Mouse (Mus musculus): ENCODE data around the gene H2-Q2.
"Not testable (repeated sequence)": the region's sequence is repeated elsewhere in the genome, so short reads cannot be mapped to it uniquely, and the experiment has no call there.

H2-Q2 gene

DNA sequence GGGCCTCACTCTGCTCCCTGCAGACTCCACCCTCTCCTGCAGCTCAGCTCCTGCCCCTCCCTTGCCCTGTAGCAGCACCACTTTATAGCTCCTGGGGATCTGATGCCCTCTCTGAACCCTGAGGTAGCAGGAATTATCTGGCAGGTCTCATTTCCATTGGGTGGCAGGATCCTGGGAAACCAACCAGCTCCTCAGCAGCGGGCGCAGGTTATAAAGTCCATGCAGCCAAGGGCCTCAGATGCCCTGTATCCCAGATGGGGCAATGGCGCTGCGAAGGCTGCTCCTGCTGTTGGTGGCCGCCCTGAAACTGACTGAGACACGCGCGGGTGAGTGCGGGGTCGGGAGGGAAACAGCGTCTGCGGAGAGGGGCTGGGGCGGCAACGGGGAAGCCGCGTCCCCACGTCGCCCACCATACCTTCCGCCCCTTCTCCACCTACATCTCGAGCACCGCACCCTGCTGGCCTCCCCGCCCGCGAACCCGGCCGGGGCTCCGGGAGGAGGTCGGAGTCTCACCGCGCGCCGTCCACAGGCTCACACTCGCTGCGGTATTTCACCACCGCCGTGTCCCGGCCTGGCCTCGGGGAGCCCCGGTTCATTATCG lies at the start of gene H2-Q2:
H2-Q2 (plus strand) TSS at position 172 of the 601 bp plus-strand sequence.
- DNase-seq (ENCODE audit: low spot score), result no peak

DNA sequence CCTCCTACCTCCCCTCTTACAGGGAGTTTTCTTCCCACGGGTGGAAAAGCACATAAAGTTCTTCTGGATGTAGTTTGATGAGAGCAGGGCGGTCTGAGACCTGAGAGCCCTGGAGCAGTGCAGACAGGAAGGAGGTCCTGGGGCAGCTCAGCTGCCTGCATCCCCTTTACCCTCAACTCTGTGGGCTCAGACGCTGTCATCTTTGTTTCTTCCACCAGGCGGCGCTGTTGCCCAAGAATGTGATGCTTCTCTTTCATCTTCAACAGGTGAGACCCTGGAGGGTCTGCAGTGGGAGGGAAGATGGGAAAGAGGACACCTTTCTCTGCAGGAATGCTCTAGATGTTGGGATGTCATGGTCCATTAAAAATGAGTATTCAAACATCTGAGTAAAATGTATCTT lies 46.2 kb upstream of the H2-Q2 start:
- DNase-seq (ENCODE audit: low spot score), result not testable (repeated sequence)

DNA sequence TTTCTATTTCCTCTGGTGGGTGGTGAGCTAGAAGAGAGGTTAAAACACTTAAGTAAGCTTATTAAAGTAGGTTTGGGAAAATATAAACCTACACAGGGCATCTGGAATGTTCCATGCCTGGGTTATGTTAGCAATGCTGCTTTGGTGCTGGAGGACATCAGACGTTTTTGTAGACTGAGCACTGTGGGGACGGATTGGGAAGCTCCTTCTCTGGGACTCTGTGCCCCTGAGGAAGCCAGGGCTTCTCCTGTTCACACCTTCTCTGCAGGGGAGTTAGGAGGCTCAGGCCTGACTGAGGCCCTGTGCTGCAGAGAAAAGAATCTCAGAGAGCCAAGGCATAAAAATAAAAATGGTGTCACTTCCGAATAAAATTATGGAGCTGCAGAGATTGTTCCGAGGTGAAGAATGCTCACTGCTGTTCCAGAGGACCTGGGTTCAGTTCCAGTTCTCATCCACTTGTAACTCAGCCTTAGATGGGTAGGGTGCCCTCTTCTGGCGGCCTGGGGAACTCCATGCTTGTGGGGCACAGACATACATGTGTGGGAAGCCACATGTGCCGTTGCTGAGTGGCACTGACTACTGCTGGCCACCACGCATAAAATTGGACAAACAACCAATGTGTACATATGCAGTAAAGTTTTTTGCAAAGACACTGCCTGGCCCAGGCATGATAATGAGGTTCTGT lies 41.6 kb upstream of the H2-Q2 start:
- not testable (repeated sequence) for DNase-seq (ENCODE audit: low spot score)

DNA sequence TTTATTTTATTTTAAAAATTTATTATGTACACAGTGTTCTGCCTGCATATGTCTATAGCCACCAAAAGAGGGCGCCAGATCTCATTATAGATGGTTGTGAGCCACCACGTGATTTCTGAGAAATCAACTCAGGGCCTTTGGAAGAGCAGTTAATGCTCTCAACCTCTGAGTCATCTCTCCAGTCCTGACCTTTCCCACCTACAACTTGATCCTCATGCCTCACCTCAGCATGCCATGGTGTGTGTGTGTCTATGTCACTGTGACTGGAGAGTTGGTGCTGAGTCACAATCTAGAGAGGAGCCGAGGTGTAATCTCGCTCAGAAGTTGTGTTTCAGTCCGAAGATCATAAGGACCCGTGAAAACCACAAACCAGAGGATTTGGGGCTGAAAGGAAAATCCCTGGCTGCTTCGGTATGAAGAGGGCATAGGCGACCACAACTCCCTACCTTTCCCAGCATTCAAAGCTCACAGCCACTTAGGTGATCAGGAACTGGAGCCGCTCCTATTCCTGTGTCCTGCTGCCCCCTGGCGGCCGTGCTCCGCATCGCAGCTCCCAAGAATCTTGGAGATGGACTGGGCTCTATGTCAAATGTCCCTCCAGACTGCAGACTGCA lies 40.3 kb upstream of the H2-Q2 start:
- DNase-seq (ENCODE audit: low spot score), result peak; percentile 53

DNA sequence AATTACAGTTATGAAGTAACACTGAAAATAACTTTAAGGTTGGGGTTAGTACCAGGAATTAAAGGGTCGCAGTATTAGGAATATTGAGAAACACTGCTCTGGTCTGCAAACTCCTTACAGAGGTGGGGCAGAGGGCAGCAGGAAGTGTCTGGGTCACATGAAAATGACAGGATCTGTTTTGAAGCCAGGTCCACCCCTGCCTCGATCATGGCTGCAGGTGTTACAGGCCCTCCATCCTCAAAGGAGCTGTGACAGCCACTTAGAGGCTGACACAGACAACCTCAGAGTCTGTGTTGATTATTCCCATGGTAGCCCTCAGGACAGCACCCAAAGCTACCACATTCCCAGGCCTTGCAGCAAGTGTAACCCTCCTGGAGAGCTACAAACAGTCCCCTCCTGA lies 38.8 kb upstream of the H2-Q2 start:
- no peak for DNase-seq (ENCODE audit: low spot score)

DNA sequence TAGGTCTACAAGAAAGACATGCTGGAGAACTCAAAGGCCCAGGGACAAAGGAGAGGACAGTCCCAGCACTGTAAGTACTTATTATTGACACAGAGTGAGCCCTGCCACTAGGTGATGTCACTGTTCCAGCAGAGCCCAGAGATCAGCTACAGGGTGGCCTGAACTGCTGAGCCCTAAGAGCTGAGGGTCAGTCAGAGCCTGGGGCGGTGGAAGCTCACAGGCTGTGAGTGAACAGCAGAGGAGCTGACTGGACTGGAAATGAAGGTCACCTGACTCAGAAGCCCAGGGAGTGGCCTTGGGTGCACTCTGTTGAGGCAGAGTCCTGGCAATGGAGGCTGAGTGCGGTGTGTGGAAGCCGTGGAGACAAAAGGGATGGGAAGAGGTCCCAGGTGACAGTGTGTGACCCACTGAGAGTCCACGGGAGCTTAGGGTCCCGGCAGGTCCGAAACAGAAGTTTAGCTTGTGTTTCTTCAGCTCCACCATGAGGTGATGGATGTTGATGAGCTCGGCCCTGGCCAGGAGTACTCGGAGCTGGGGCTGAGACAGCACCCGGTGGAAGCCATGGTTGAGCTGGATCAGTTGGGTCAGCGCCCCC lies 38.2 kb upstream of the H2-Q2 start:
- peak; percentile 38 for DNase-seq (ENCODE audit: low spot score)

DNA sequence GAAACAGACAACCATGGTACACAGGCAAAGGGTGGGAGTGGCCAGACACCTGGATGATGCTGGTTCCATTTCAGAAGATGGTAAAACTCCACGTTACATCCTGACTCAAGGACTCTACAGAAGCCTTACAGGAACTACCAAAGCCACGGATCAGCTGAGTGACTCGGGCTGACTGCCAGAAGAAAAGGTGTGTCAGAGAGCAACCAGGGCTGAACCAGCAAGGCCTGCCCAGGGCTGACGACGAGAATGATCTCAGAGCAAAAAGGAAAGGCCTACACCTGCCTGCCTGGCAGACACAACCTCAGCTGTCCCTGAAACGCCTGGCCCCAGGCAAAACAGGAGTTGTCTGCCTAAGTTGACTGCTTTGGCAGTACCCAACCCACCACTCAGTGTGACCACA lies 37.6 kb upstream of the H2-Q2 start:
- DNase-seq (ENCODE audit: low spot score), result no peak

DNA sequence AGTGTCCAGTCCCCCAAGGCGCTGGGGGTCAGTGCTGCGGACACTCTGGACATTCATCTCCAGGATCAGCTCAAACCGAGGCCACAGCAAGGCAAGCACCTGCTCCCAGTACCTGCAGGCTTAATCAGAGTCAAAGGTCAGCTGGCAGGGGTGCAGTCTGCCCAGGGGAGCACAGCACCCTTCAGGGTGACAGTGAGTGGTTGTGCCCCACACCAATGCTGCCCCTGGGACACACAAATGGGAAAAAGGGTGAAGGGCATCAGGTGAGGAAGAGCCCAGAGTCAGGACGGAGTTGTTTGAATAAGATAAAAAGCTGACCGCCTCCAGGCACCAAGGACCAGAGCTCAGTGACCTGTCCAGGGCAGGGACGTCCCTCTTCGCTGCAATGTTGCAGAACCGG lies 37.1 kb upstream of the H2-Q2 start:
- not testable (repeated sequence) for DNase-seq (ENCODE audit: low spot score)

DNA sequence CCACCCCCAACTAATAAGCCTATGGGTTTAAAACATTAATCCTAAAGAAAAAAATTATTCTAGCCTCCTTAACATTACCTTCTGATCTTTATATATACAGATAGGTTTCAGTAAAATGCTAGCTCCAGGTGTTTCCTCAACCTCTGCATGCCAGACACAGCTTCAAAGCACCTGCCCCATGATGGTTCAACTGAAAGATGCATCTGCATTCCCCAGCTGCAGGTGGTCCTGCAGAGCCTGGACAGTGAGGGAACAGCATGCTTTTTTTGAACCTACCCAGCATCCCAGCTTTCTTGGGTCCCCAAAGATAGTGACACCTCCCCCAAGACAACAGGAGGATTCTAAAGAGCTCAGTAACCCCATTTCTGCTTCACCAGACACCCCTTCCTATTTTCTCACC lies 23.4 kb upstream of the H2-Q2 start:
- DNase-seq (ENCODE audit: low spot score), result no peak

DNA sequence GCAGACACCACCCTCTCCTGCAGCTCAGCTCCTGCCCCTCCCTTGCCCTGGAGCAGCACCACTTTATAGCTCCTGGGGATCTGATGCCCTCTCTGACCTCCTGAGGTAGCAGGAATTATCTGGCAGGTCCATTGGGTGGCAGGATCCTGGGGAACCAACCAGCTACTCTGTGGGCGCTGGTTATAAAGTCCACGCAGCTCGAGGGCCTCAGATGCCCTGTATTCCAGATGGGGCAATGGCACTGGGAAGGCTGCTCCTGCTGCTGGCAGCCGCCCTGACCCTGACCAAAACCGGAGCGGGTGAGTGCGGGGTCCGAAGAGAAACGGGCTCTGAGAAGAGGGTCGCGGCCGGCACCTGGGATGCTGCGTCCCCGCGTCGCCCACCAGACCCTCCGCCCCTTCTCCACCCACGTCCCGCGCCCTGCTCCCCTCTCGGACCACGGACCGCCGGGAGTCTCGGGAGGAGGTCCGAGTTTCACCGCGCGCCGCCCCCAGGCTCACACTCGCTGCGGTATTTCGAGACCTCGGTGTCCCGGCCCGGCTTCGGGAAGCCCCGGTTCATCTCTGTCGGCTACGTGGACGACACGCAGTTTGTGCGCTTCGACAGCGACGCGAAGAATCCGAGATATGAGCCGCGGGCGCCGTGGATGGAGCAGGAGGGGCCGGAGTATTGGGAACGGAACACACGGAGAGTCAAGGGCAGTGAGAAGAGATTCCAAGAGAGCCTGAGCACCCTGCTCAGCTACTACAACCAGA lies 21.5 kb upstream of the H2-Q2 start, which contains the start of gene H2-Q1:
H2-Q1 (plus strand) TSS at position 79 of the 755 bp plus-strand sequence.
- DNase-seq (ENCODE audit: low spot score), result no peak

DNA sequence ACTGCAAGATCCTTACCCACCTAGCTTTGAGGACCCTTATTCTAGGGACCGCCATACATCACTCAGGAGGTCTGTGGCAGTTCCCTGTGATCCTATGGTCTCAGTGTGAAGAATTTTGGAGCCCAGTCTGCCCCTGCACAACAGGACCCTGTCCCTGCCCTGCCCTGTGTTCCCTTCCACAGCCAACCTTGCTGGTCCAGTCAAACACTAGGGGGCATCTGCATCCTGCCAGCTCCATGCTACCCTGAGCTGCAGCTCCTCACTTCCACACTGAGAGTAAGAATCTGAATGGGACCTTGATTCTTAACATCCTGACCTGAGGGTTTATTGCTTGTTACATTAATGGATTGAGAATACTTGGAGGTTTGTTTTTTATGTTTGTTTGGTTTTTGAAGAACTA lies 16.9 kb upstream of the H2-Q2 start:
- not testable (repeated sequence) for DNase-seq (ENCODE audit: low spot score)

DNA sequence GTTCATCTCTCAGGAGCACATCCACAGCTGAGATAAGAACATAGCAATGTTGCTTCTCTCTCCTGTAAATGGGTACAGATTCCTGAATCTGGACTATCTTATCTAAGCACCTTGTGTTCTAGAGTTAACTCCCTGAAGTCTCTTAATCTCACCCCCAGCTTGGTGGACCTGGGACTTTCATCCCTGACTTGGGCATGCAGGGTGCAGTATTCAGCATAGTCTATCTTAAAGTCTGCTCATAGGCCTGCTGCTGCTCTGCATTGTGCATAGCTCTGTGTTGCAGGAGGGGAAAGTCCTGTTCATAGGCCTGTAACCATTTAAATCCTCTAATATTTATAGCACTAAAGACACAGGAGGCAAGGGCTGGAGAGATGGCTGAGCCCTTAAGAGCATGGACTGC lies 16.0 kb upstream of the H2-Q2 start:
- not testable (repeated sequence) for DNase-seq (ENCODE audit: low spot score)

DNA sequence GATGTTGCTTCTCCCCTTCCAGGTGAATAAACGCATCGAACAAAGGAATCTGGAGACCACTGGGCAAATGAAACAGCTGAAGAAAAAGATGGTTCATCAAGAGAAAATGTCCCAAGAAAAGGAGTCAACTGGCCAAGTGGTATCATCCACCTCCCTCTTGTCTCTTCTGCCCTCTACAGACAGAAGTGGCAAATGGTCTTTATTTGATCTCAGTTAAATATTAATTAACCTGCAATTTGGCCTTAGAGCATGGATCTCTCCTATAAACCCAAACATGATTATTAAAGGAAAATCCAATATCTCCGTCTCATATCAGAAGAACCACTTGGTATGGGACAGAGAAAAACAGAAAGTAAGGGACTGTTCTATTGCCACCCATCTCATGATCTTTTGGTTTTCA lies 12.3 kb upstream of the H2-Q2 start:
- DNase-seq (ENCODE audit: low spot score), result not testable (repeated sequence)

DNA sequence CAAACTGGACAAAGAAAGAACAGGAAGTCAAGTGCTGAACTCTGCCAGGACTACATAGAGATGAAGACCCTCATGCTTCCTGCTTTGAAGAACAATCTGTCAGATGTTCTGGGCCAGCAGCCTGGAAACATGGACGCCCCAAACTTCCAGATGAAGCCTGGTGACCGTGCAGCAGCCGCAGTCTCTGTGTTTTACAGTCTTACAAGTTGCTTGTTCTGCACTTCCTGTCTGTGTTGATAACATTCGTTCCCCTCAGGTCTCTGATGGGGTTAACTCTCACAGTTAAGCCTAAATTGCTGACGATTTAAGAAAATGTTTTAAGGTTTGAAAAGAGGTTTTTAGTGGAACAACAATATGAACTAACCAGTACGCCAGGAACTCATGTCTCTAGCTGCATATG lies 10.5 kb upstream of the H2-Q2 start:
- not testable (repeated sequence) for DNase-seq (ENCODE audit: low spot score)

DNA sequence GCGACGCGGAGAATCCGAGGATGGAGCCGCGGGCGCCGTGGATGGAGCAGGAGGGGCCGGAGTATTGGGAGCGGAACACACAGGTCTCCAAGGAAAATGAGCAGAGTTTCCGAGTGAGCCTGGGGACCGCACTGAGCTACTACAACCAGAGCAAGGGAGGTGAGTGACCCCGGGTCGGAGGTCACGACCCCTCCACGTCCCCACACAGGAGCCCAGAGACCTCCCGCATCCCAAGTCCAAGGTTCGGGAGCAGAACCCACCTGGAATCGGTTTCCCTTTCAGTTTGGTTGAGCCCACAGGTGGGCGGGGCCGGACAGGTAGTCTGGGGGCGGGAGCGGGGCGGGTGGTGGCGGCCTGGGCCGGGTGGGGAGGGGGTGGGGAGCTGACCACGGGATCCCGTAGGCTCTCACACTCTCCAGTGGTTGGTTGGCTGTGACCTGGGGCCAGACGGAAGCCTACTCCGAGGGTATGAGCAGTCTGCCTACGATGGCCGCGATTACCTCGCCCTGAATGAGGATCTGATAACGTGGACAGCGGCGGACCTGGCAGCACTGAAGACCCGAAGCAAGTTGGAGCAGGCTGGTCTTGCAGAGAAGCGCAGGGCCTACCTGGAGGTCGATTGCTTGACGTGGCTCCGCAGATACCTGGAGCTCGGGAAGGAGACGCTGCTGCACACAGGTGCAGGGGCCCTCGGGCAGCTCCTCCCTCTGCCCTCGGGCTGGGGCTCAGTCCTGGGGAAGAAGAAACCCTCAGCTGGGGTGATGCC lies 852 bp downstream of the H2-Q2 start:
- no peak for DNase-seq (ENCODE audit: low spot score)

DNA sequence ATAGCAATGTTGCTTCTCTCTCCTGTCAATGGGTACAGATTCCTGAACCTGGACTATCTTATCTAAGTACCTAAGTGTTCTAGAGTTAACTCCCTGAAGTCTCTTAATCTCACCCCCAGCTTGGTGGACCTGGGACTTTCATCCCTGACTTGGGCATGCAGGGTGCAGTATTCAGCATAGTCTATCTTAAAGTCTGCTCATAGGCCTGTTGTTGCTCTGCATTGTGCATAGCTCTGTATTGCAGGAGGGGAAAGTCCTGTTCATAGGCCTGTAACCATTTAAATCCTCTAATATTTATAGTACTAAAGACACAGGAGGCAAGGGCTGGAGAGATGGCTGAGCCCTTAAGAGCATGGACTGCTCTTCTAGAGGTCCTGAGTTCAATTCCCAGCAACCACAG lies 5.6 kb downstream of the H2-Q2 start:
- DNase-seq (ENCODE audit: low spot score), result not testable (repeated sequence)

DNA sequence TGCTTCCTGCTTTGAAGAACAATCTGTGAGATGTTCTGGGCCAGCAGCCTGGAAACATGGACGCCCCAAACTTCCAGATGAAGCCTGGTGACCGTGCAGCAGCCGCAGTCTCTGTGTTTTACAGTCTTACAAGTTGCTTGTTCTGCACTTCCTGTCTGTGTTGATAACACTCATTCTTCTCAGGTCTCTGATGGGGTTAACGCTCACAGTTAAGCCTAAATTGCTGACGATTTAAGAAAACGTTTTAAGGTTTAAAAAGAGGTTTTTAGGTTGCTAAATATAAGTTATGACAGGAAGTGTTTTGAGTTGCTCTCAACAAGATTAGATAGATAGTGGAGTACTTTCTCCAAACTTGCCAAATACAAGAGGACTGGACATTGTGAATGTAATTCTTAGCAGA lies 11.2 kb downstream of the H2-Q2 start:
- DNase-seq (ENCODE audit: low spot score), result not testable (repeated sequence)

DNA sequence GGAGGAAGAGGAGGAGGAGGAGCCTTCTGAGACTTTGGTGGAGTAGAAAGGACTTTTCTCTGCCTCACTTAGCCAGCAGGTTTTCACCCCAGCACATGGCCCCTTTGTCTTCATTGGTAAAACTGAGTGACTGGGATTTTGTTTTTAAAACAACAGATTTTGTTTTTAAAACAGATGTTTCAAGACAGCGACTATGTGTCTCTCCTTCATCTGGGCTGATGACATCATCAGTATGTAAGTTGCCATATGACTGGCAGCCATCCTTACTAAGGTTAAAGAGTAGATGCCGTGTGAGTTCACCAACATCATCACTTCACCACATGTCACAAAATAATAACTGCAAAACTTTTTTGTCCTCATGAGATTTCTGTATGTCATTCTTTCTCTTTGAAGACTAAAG lies 12.0 kb downstream of the H2-Q2 start:
- DNase-seq (ENCODE audit: low spot score), result no peak

DNA sequence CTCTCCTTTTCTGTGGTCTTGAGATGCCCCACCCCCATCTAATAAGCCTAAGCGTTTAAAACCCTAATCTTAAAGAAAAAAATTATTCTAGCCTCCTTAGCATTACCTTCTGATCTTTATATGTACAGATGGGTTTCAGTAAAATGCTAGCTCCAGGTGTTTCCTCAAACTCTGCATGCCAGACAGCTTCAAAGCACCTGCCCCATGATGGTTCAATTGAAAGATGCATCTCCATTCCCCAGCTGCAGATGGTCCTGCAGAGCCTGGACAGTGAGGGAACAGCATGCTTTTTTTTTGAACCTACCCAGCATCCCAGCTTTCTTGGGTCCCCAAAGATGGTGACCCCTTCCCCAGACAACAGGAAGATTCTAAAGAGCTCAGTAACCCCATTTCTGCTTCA lies 15.0 kb downstream of the H2-Q2 start:
- no peak for DNase-seq (ENCODE audit: low spot score)

DNA sequence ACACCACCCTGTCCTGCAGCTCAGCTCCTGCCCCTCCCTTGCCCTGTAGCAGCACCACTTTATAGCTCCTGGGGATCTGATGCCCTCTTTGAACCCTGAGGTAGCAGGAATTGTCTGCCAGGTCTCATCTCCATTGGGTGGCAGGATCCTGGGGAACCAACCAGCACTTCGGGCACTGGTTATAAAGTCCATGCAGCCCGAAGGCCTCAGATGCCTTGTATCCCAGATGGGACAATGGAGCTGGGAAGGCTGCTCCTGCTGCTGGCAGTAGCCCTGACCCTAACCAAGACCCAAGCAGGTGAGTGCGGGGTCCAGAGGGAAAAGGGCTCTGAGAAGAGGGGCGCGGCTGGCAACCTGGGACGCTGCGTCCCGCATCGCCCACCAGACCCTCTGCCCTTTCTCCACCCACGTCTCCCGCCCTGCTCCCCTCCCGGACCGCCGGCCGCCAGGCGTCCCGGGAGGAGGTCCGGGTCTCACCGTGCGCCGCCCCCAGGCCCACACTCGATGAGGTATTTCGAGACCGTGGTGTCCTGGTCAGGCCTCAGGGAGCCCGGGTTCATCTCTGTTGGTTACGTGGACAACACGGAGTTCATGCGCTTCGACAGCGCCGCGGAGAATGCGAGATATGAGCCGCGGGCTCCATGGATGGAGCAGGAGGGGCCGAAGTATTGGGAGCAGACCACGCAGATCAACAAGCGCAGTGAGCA lies 16.9 kb downstream of the H2-Q2 start:
- no peak for DNase-seq (ENCODE audit: low spot score)

DNA sequence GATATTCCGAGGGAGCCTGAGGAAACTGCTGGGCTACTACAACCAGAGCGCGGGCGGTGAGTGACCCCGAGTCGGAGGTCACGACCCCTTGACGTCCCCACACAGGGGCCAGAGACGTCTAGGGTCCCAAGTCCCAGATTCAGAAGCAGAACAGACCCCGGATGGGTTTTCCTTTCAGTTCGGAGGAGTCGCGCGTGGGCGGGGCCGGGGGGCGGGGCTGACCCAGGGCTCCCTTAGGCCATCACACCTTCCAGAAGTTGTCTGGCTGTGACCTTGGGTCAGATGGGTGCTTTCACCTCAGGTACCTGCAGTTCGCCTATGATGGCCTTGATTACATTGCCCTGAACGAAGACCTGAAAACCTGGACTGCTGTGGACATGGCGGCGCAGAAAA lies 17.4 kb downstream of the H2-Q2 start:
- DNase-seq (ENCODE audit: low spot score), result no peak

All from ovary, adult 18-20 months (tissue).